Comparison of ENCODE assay signal across 20 mouse cellular contexts in genomic region chr14:74229560-74230187, GRCm38 (mm10).
DNase-seq lines count a peak whose midpoint lies in the region; ATAC-seq lines count a peak whose summit lies in the region.
"Had no signal": no experiment of that assay in that cellular context is flagged by ENCODE, and none has a peak within 500 bp of the region (broad histone marks: within the 10 kb centered on the region; RNA-seq: fewer than 3 reads in every experiment).

No protein-coding gene starts in this region.

- H3K36me3 ChIP-seq in midbrain, embryonic 12.5 days = no peaks in the 10 kb centered on the region
- H3K36me3 ChIP-seq in midbrain, embryonic 10.5 days = no peaks in the 10 kb centered on the region
- H3K36me3 ChIP-seq in midbrain, embryonic 14.5 days (ENCODE audit: control insufficient read depth, insufficient read depth, low read length) = no peaks in the 10 kb centered on the region
- H3K36me3 ChIP-seq: embryonic facial prominence, embryonic 12.5 days; heart, embryonic 13.5 days; hindbrain, embryonic 12.5 days had no signal

- no peak for DNase-seq in midbrain, embryonic 10.5 days (ENCODE audit: low spot score)
- peak; percentile 6 for DNase-seq in R1 (ENCODE audit: low read depth, low spot score)
- DNase-seq in midbrain, embryonic 14.5 days = peak; percentile 38
- no peak for DNase-seq in layer of hippocampus, postnatal 36 days
- no peak for DNase-seq in kidney, postnatal 25 days
- DNase-seq: adrenal gland, adult 8-10 months; adrenal gland, postnatal 36 days; cerebellum, adult 11 months; cerebellum, adult 9-10 months; cerebellum, postnatal 25 days; forebrain, postnatal 0 days; gastrocnemius, adult 2 months; gastrocnemius, postnatal 25 days; heart, postnatal 4 days had no signal

- no peaks in the 10 kb centered on the region for H3K9me3 ChIP-seq in midbrain, embryonic 12.5 days
- no peaks in the 10 kb centered on the region for H3K9me3 ChIP-seq in midbrain, embryonic 10.5 days (replicated peaks)
- H3K9me3 ChIP-seq in midbrain, embryonic 14.5 days (ENCODE audit: control insufficient read depth, low read length) = no peaks in the 10 kb centered on the region
- H3K9me3 ChIP-seq: embryonic facial prominence, embryonic 12.5 days; forebrain, embryonic 13.5 days; heart, embryonic 13.5 days; hindbrain, embryonic 12.5 days had no signal

- no peak overlapping the region for H3K27ac ChIP-seq in midbrain, embryonic 12.5 days (replicated peaks)
- no peak overlapping the region for H3K27ac ChIP-seq in midbrain, embryonic 10.5 days (replicated peaks)
- H3K27ac ChIP-seq in midbrain, embryonic 14.5 days (replicated peaks; ENCODE audit: low read depth, low read length) = no peak overlapping the region
- H3K27ac ChIP-seq: embryonic facial prominence, embryonic 12.5 days; forebrain, embryonic 13.5 days; gastrocnemius, adult 2 months; heart, embryonic 13.5 days; hindbrain, embryonic 12.5 days had no signal

- no peaks in the 10 kb centered on the region for H3K27me3 ChIP-seq in midbrain, embryonic 12.5 days
- H3K27me3 ChIP-seq in midbrain, embryonic 10.5 days (ENCODE audit: low read depth, poor library complexity, severe bottlenecking) = no peaks in the 10 kb centered on the region
- no peaks in the 10 kb centered on the region for H3K27me3 ChIP-seq in midbrain, embryonic 14.5 days (ENCODE audit: control insufficient read depth, insufficient read depth, low read length)
- H3K27me3 ChIP-seq: CH12.LX; embryonic facial prominence, embryonic 12.5 days; forebrain, embryonic 13.5 days; heart, embryonic 13.5 days; hindbrain, embryonic 12.5 days had no signal

- no peak overlapping the region for H3K9ac ChIP-seq in midbrain, embryonic 12.5 days (replicated peaks)
- H3K9ac ChIP-seq in midbrain, embryonic 14.5 days (replicated peaks; ENCODE audit: low read length) = no peak overlapping the region
- H3K9ac ChIP-seq: embryonic facial prominence, embryonic 12.5 days; forebrain, embryonic 13.5 days; forebrain, postnatal 0 days; heart, embryonic 13.5 days; hindbrain, embryonic 12.5 days had no signal

- H3K4me3 ChIP-seq in midbrain, embryonic 12.5 days = no peak overlapping the region
- no peak overlapping the region for H3K4me3 ChIP-seq in midbrain, embryonic 10.5 days
- no peak overlapping the region for H3K4me3 ChIP-seq in midbrain, embryonic 14.5 days (replicated peaks; ENCODE audit: low read depth, low read length)
- H3K4me3 ChIP-seq: embryonic facial prominence, embryonic 12.5 days; forebrain, embryonic 13.5 days; gastrocnemius, adult 2 months; heart, embryonic 13.5 days; hindbrain, embryonic 12.5 days had no signal

- no peaks in the 10 kb centered on the region for H3K4me1 ChIP-seq in midbrain, embryonic 12.5 days
- H3K4me1 ChIP-seq in midbrain, embryonic 10.5 days = peaks cover 7% of the 10 kb centered on the region; the same call in 1 of the 2 replicates
- no peaks in the 10 kb centered on the region for H3K4me1 ChIP-seq in midbrain, embryonic 14.5 days (ENCODE audit: control insufficient read depth, insufficient read depth, low read length)
- H3K4me1 ChIP-seq: embryonic facial prominence, embryonic 12.5 days; forebrain, embryonic 13.5 days; heart, embryonic 13.5 days; hindbrain, embryonic 12.5 days had no signal

- H3K4me2 ChIP-seq in midbrain, embryonic 12.5 days (replicated peaks) = no peak overlapping the region
- H3K4me2 ChIP-seq in midbrain, embryonic 14.5 days (ENCODE audit: low read length) = no peak overlapping the region
- H3K4me2 ChIP-seq: embryonic facial prominence, embryonic 12.5 days; forebrain, embryonic 13.5 days; heart, embryonic 13.5 days; hindbrain, embryonic 12.5 days had no signal

- 0 out of 2 replicates have a peak, but pooled peaks have one; percentile 16 for ATAC-seq in midbrain, embryonic 12.5 days (ENCODE audit: low FRiP score, low read depth)
- ATAC-seq in midbrain, embryonic 14.5 days (ENCODE audit: low FRiP score, low TSS enrichment) = no peak
- ATAC-seq: forebrain, embryonic 13.5 days; forebrain, postnatal 0 days had no signal

- WGBS in midbrain, embryonic 12.5 days = 66% methylated on average over 5 of the region's 5 CpGs
- WGBS in midbrain, embryonic 10.5 days = 74% methylated on average over 5 of the region's 5 CpGs
- WGBS in midbrain, embryonic 14.5 days = 59% methylated on average over 5 of the region's 5 CpGs

Comparison
In these comparisons a context has a peak if more than half of its experiments do, and no peak if none do; other contexts are left out.
1. DNase-seq: peak in R1 (single experiment) and midbrain, embryonic 14.5 days (single experiment); none in midbrain, embryonic 10.5 days (single experiment), layer of hippocampus, postnatal 36 days (0 of 2) and kidney, postnatal 25 days (0 of 2).